Mouse (Mus musculus) neural tube, embryonic 14.5 days (tissue): Measurements from ENCODE around the gene Arfip1. TPM values are rescaled to one million over a fixed set of nuclear protein-coding genes. Genes with fewer than 3 reads are reported as not detected.
A peak's percentile ranks its signal among the peaks of the same experiment; 100 is the strongest.

Experiments used
- ATAC-seq: fragments of 200-750 bp; cut with Nextera tagmentation; 2 replicates; pipeline ENCODE4 v1.8.0; 2017; ENCODE audit warnings: low read depth, mild to moderate bottlenecking, moderate TSS enrichment, moderate library complexity
- H3K27ac ChIP-seq: fragments of 300-500 bp; sonication (generic); 2 replicates; pipeline ENCODE4 v1.5.1; 2014; ENCODE audit warnings: low read depth, mild to moderate bottlenecking, control low read depth, low read length, moderate library complexity, mixed read lengths
- H3K27me3 ChIP-seq: fragments of 300-500 bp; sonication (generic); 2 replicates; pipeline ENCODE4 v1.6.1; 2014; ENCODE audit warnings: low read length; ENCODE audit not compliant: control insufficient read depth, insufficient read depth
- H3K36me3 ChIP-seq: fragments of 300-500 bp; sonication (generic); 2 replicates; pipeline ENCODE4 v1.6.1; 2014; ENCODE audit warnings: low read length, mixed read lengths; ENCODE audit not compliant: control insufficient read depth, insufficient read depth
- H3K4me1 ChIP-seq: fragments of 300-500 bp; sonication (generic); 2 replicates; pipeline ENCODE4 v1.6.1; 2014; ENCODE audit warnings: low read length; ENCODE audit not compliant: control insufficient read depth, insufficient read depth
- H3K4me2 ChIP-seq: fragments of 300-500 bp; sonication (generic); 2 replicates; pipeline ENCODE4 v1.6.1; 2014; ENCODE audit warnings: mild to moderate bottlenecking, low read depth, low read length, control low read depth
- H3K4me3 ChIP-seq: fragments of 300-500 bp; sonication (generic); 2 replicates; pipeline ENCODE4 v1.5.1; 2014; ENCODE audit warnings: low read depth, low read length, control low read depth, mixed read lengths
- H3K9ac ChIP-seq: fragments of 300-500 bp; sonication (generic); replicated peaks from 2 replicates; pipeline ENCODE4 v1.6.1; 2014; ENCODE audit warnings: low read depth, mild to moderate bottlenecking, control low read depth, low read length, mixed read lengths
- H3K9me3 ChIP-seq: fragments of 300-500 bp; sonication (generic); 2 replicates; pipeline ENCODE4 v1.6.1; 2016; ENCODE audit warnings: low read length; ENCODE audit not compliant: control insufficient read depth
- WGBS: fragments of 180-500 bp; shearing (Covaris S2); extraction: QIAGEN DNeasy Blood & Tissue Kit; methylation state at CpG from one replicate; pipeline ENCODE4 v1.1.7; 2014; 5-methylcytosine and 5-hydroxymethylcytosine counted together
- polyA plus RNA-seq: library from polyadenylated mRNA; unstranded; fragments of >200 nt; fragmentation: Nextera tagmentation; extraction: Ambion mirVana; gene quantifications from 2 replicates; pipeline ENCODE4 v1.2.1, GENCODE M21; 2014

The Arfip1 gene
- polyA plus RNA-seq, 1 experiment from 2014 or later, result 22.1 TPM

GRCm38 (mm10) chr3:84484891-84485290, 97.5 kb downstream of the Arfip1 start:
- WGBS, result 70% methylated on average over 3 of the region's 3 CpGs
- H3K4me1 ChIP-seq, result no peaks in the 10 kb centered on the region
- H3K4me3 ChIP-seq, result no peak overlapping the region
- H3K4me2 ChIP-seq, result no peak overlapping the region
- H3K9ac ChIP-seq, result no peak overlapping the region
- H3K27ac ChIP-seq, result no peak overlapping the region
- no peaks in the 10 kb centered on the region for H3K9me3 ChIP-seq
- no peaks in the 10 kb centered on the region for H3K36me3 ChIP-seq
- no peak for ATAC-seq
- H3K27me3 ChIP-seq, result no peaks in the 10 kb centered on the region; the same call in 1 of the 2 replicates

GRCm38 (mm10) chr3:84484333-84484732, 98.1 kb downstream of the Arfip1 start:
- H3K4me1 ChIP-seq, result no peaks in the 10 kb centered on the region
- no peaks in the 10 kb centered on the region for H3K36me3 ChIP-seq
- H3K27me3 ChIP-seq, result no peaks in the 10 kb centered on the region; the same call in 1 of the 2 replicates
- no peak overlapping the region for H3K27ac ChIP-seq
- H3K4me3 ChIP-seq, result no peak overlapping the region
- H3K4me2 ChIP-seq, result no peak overlapping the region
- no peaks in the 10 kb centered on the region for H3K9me3 ChIP-seq
- ATAC-seq, result no peak
- 66% methylated on average over 4 of the region's 4 CpGs for WGBS
- H3K9ac ChIP-seq, result no peak overlapping the region

- Histone ChIP-seq H3K4me1 (peaks cover 5% of the 10 kb centered on the region; the same call in 1 of the 2 replicates), H3K27me3 (no peaks in the 10 kb centered on the region; the same call in 1 of the 2 replicates), H3K9ac (no peak overlapping the region), H3K36me3 (no peaks in the 10 kb centered on the region), H3K9me3 (no peaks in the 10 kb centered on the region), H3K4me3 (no peak overlapping the region), H3K27ac (no peak overlapping the region), H3K4me2 (no peak overlapping the region)
- ATAC-seq, result no peak
- WGBS, result 51% methylated on average over 6 of the region's 6 CpGs
Observed at GRCm38 (mm10) chr3:84482121-84482520, 100.3 kb downstream of the Arfip1 start.

GRCm38 (mm10) chr3:84481104-84481503, 101.3 kb downstream of the Arfip1 start:
- Histone ChIP-seq H3K4me1 (peaks cover 5% of the 10 kb centered on the region; the same call in 1 of the 2 replicates), H3K27ac (no peak overlapping the region), H3K9me3 (no peaks in the 10 kb centered on the region), H3K4me3 (peak overlapping the region; percentile 69), H3K27me3 (no peaks in the 10 kb centered on the region; the same call in 1 of the 2 replicates), H3K36me3 (no peaks in the 10 kb centered on the region), H3K9ac (no peak overlapping the region; the same call in 1 of the 2 replicates), H3K4me2 (peak overlapping the region; percentile 97)
- no peak for ATAC-seq
- 5% methylated on average over 11 of the region's 11 CpGs for WGBS

GRCm38 (mm10) chr3:84480006-84480897, 102.2 kb downstream of the Arfip1 start, which contains the start of gene Fhdc1:
Fhdc1 (minus strand) TSS chr3:84480429.
- peak; percentile 79 for ATAC-seq
- peak within 1 kb of the TSS; percentile 66 for H3K9ac ChIP-seq
- peak within 1 kb of the TSS; percentile 70; the same call in 1 of the 2 replicates for H3K27ac ChIP-seq
- H3K27me3 ChIP-seq, result no peaks in the 10 kb centered on the region; the same call in 1 of the 2 replicates
- H3K4me2 ChIP-seq, result peak within 1 kb of the TSS; percentile 97
- no peaks in the 10 kb centered on the region for H3K9me3 ChIP-seq
- H3K4me3 ChIP-seq, result peak within 1 kb of the TSS; percentile 69
- WGBS, result under 1% methylated on average over 76 of the region's 82 CpGs
- H3K4me1 ChIP-seq, result peaks cover 5% of the 10 kb centered on the region; the same call in 1 of the 2 replicates
- H3K36me3 ChIP-seq, result no peaks in the 10 kb centered on the region

- Histone ChIP-seq H3K36me3 (no peaks in the 10 kb centered on the region), H3K27ac (no peak overlapping the region), H3K4me3 (peak overlapping the region; percentile 69), H3K4me2 (peak overlapping the region; percentile 97), H3K9ac (peak overlapping the region; percentile 66), H3K4me1 (peaks cover 5% of the 10 kb centered on the region; the same call in 1 of the 2 replicates), H3K27me3 (no peaks in the 10 kb centered on the region; the same call in 1 of the 2 replicates), H3K9me3 (no peaks in the 10 kb centered on the region)
- WGBS, result under 1% methylated on average over 61 of the region's 61 CpGs
- ATAC-seq, result peak; percentile 67
Observed at GRCm38 (mm10) chr3:84479293-84480005, 103.0 kb downstream of the Arfip1 start.

GRCm38 (mm10) chr3:84478896-84479292, 103.5 kb downstream of the Arfip1 start:
- Histone ChIP-seq H3K4me3 (peak overlapping the region; percentile 69), H3K36me3 (no peaks in the 10 kb centered on the region), H3K27me3 (no peaks in the 10 kb centered on the region; the same call in 1 of the 2 replicates), H3K9me3 (no peaks in the 10 kb centered on the region), H3K4me2 (peak overlapping the region; percentile 97), H3K27ac (no peak overlapping the region), H3K9ac (peak overlapping the region; percentile 66), H3K4me1 (peaks cover 5% of the 10 kb centered on the region; the same call in 1 of the 2 replicates)
- ATAC-seq, result no peak
- 4% methylated on average over 12 of the region's 12 CpGs for WGBS

GRCm38 (mm10) chr3:84478195-84478594, 104.2 kb downstream of the Arfip1 start:
- Histone ChIP-seq H3K4me3 (peak overlapping the region; percentile 69), H3K36me3 (no peaks in the 10 kb centered on the region), H3K9me3 (no peaks in the 10 kb centered on the region), H3K4me2 (peak overlapping the region; percentile 97), H3K4me1 (peaks cover 5% of the 10 kb centered on the region; the same call in 1 of the 2 replicates), H3K9ac (no peak overlapping the region), H3K27ac (no peak overlapping the region), H3K27me3 (no peaks in the 10 kb centered on the region; the same call in 1 of the 2 replicates)
- no peak for ATAC-seq
- 3% methylated on average over 7 of the region's 7 CpGs for WGBS
